In the genomic region with DNA sequence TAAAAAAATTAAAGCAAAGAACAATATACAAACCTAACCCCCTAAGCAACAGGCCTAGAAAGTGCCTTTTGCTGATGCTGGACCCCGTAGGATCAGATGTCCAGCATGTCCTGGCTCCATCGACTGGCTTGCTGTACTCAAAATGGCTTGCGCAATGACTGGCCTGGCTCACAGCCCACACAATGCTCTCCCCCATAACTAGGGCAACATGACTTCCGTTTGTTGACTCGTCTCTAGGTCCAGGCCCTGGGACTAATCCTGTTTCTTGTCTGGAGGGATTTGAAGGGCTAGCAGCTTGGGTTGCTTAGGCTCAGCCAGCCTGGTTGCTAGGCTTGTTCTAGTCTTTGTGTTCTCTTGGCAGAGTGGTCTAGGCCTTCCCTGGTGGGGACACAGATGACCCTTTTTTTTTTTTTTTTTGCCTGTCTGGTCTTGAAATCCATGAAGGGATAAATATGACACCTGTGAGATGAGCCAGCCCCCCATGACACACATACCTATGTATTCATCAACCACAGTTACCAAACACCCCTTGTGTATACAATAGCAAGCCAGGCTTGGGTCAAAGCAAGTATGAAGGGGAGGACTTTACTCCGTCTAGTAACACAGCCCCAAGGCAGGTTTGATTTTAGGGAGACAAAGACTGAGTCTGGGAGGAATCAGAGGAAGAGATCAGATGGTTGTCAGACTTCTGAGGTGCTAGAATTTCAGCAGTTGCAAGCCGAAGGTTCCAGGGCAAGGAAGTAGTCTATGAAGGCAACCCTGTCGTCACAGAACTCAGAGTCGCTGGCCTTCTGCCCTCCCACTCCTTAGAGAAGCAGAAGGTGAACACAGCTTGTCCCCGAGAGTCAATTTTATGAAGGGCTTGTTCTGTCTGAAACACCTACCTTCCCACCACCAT, we compare ENCODE assay signal across 8 mouse cellular contexts.
DNase-seq lines count a peak whose midpoint lies in the region; ATAC-seq lines count a peak whose summit lies in the region.

No protein-coding gene starts in this region.

- peaks cover 12% of the 10 kb centered on the region for H3K4me1 ChIP-seq in forebrain, embryonic 16.5 days (replicated peaks; ENCODE audit: control insufficient read depth, insufficient read depth, low read length)

- peak; percentile 66 for DNase-seq in retina, postnatal 1 day
- DNase-seq in retina, embryonic 14.5 days (ENCODE audit: low spot score): no peak
- DNase-seq in cerebellum, postnatal 25 days: peak; percentile 41 to 53
- peak; percentile 54 to 56 for DNase-seq in kidney, adult 8-10 months
- DNase-seq in lung, postnatal 10 days: peak; percentile 93
- peak; percentile 69 to 81 for DNase-seq in urinary bladder, postnatal 4 days (ENCODE audit: low spot score in 2 of 2)
- no peak for DNase-seq in embryo, embryonic 11 days

- no peak overlapping the region for H3K4me3 ChIP-seq in forebrain, embryonic 16.5 days (replicated peaks; ENCODE audit: low read length)

- WGBS in forebrain, embryonic 16.5 days: 90% methylated on average over 10 of the region's 10 CpGs

- no peak for ATAC-seq in forebrain, embryonic 16.5 days

- H3K36me3 ChIP-seq in forebrain, embryonic 16.5 days (ENCODE audit: control insufficient read depth, insufficient read depth): no peaks in the 10 kb centered on the region

- no peaks in the 10 kb centered on the region for H3K27me3 ChIP-seq in forebrain, embryonic 16.5 days (replicated peaks; ENCODE audit: control insufficient read depth, insufficient read depth, low read length)

- no peak overlapping the region for H3K9ac ChIP-seq in forebrain, embryonic 16.5 days (replicated peaks; ENCODE audit: low read depth, low read length)

- H3K27ac ChIP-seq in forebrain, embryonic 16.5 days (ENCODE audit: low read length): no peak overlapping the region

- no peak overlapping the region for H3K4me2 ChIP-seq in forebrain, embryonic 16.5 days (ENCODE audit: low read length)

- H3K9me3 ChIP-seq in forebrain, embryonic 16.5 days (ENCODE audit: control insufficient read depth, low read length): no peaks in the 10 kb centered on the region

Comparison
In these comparisons a context has a peak if more than half of its experiments do, and no peak if none do; other contexts are left out.
1. DNase-seq: peak in retina, postnatal 1 day (single experiment), cerebellum, postnatal 25 days (2 of 2), kidney, adult 8-10 months (2 of 2), lung, postnatal 10 days (single experiment) and urinary bladder, postnatal 4 days (2 of 2); none in retina, embryonic 14.5 days (single experiment) and embryo, embryonic 11 days (single experiment).